Mouse (Mus musculus): ENCODE measurements at regions not wholly inside any gene's neighbourhood (a gene's known extent, or its start where the extent isn't known, plus 50 kb on each side); places are given as distances from the start of the nearest gene placed in this dataset.
"Not testable (repeated sequence)": the region's sequence is repeated elsewhere in the genome, so short reads cannot be mapped to it uniquely, and the experiment has no call there.

DNA sequence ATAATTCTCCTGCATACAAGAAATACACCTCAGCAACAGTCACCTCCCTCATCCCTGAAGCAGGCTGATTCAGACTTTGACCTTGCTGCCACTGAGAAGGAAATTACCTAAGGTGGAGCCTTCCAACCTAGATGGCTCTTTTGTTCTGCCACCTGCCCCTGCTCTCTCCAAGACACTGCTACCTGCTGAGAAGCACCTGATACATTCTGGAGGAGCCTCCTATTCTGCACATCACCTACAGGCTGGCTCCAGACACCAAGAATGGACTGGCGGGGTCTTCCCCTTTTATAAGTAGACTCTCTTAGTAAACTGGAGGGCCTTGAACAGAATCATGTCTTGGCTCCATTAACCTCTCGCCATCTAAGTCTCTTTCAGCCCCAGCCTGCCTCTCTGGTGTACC is 1149.5 kb upstream of the 2610301B20Rik start:
- DNase-seq (ENCODE audit: low read depth, low spot score); H3K36me3 ChIP-seq (ENCODE audit: control insufficient read depth, insufficient read depth, low read length, poor library complexity, severe bottlenecking); H3K27me3 ChIP-seq (ENCODE audit: control insufficient read depth, insufficient read depth, low read length, poor library complexity, severe bottlenecking): not testable (repeated sequence)

- H3K36me3 ChIP-seq (ENCODE audit: control insufficient read depth, insufficient read depth, low read length, poor library complexity, severe bottlenecking), result no peaks in the 10 kb centered on the region
- H3K27me3 ChIP-seq (ENCODE audit: control insufficient read depth, insufficient read depth, low read length, poor library complexity, severe bottlenecking), result no peaks in the 10 kb centered on the region
- DNase-seq (ENCODE audit: low read depth, low spot score), result no peak
Measured at GRCm38 (mm10) chr4:9737691-9738090, 1136.6 kb upstream of the 2610301B20Rik start.

DNA sequence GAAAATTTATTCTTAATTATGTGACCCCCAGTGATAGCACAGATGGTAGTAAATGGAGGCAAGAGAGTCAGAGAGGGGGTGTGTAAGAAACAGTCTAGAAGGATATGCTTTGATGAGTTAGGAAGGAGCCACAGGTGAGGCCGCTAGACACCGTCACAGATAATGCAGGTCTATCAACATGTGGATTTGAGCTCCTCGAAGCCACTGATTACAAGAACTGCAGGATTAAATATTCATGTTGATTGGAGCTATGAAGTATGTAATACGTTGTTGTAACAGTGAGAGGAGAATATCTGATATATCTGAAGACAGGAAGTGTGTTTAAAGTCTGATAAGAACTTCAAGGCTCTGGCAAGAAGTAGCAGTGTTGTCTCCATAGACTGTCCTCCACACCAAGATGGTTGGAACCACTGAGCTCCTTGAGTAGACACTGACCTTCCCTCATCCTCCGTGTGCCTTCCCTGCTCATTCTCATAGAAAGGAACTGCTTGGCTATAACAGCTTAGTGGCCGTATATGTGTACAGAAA is 1126.8 kb upstream of the 2610301B20Rik start:
- Histone ChIP-seq H3K27me3 (ENCODE audit: control insufficient read depth, insufficient read depth, low read length, poor library complexity, severe bottlenecking) (no peaks in the 10 kb centered on the region; the same call in 1 of the 2 replicates), H3K36me3 (ENCODE audit: control insufficient read depth, insufficient read depth, low read length, poor library complexity, severe bottlenecking) (no peaks in the 10 kb centered on the region)
- no peak for DNase-seq (ENCODE audit: low read depth, low spot score)

GRCm38 (mm10) chr4:9748110-9748509 is 1126.2 kb upstream of the 2610301B20Rik start:
- no peak for DNase-seq (ENCODE audit: low read depth, low spot score)
- Histone ChIP-seq H3K27me3 (ENCODE audit: control insufficient read depth, insufficient read depth, low read length, poor library complexity, severe bottlenecking) (no peaks in the 10 kb centered on the region; the same call in 1 of the 2 replicates), H3K36me3 (ENCODE audit: control insufficient read depth, insufficient read depth, low read length, poor library complexity, severe bottlenecking) (no peaks in the 10 kb centered on the region)

GRCm38 (mm10) chr4:9749877-9750276 is 1124.4 kb upstream of the 2610301B20Rik start:
- Histone ChIP-seq H3K36me3 (ENCODE audit: control insufficient read depth, insufficient read depth, low read length, poor library complexity, severe bottlenecking) (no peaks in the 10 kb centered on the region), H3K27me3 (ENCODE audit: control insufficient read depth, insufficient read depth, low read length, poor library complexity, severe bottlenecking) (no peaks in the 10 kb centered on the region; the same call in 1 of the 2 replicates)
- DNase-seq (ENCODE audit: low read depth, low spot score), result no peak

DNA sequence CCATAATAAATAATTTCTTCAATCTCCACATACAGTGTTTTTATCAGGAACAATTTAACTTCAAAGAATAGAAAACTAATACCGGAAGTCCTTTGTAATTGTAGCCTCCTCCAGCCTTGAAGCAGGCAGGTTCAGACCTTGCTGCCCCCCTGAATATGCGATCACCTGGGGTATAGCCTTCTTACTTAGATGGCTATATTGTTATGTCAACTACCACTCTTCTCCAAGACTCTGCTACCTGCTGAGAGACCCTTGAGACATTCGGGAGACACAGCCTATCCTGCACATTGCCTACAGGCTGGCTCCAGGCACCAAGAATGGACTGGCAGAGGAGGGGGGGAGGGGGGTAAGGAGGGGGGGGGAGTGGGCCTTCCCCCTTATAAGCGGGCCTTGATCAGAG is 1123.9 kb upstream of the 2610301B20Rik start:
- no peak for DNase-seq (ENCODE audit: low read depth, low spot score)
- Histone ChIP-seq H3K36me3 (ENCODE audit: control insufficient read depth, insufficient read depth, low read length, poor library complexity, severe bottlenecking) (no peaks in the 10 kb centered on the region), H3K27me3 (ENCODE audit: control insufficient read depth, insufficient read depth, low read length, poor library complexity, severe bottlenecking) (no peaks in the 10 kb centered on the region)

- no peak for DNase-seq (ENCODE audit: low read depth, low spot score)
- H3K27me3 ChIP-seq (ENCODE audit: control insufficient read depth, insufficient read depth, low read length, poor library complexity, severe bottlenecking), result no peaks in the 10 kb centered on the region
- no peaks in the 10 kb centered on the region for H3K36me3 ChIP-seq (ENCODE audit: control insufficient read depth, insufficient read depth, low read length, poor library complexity, severe bottlenecking)
Measured at GRCm38 (mm10) chr4:9763321-9763720, 1111.0 kb upstream of the 2610301B20Rik start.

DNA sequence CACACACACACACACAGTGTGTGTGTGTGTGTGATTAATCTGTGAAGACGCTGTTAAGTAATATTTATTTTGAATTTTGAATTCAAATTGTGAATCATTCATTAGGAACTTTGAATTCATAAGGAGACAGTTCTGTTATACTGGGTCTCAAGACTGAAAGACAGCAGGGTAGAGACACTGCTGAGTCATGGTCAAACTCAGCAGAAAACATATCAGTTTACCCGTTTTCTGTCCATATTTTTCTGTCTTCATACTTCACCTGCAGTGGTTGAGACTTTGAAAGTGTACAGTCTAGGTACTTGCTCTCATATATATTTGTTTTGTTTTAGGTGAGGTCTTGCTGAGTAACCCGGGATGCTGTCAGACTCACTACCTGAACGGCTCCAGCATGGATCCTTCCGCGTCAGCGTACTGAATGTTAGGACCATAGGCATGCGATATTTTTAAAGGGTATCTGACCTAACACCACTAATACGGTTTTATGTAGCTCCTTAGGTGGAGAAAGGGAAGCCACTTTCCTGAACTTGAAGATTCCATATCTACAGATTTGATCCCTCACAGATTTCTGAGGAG is 1104.6 kb upstream of the 2610301B20Rik start:
- no peaks in the 10 kb centered on the region for H3K36me3 ChIP-seq (ENCODE audit: control insufficient read depth, insufficient read depth, low read length, poor library complexity, severe bottlenecking)
- no peaks in the 10 kb centered on the region for H3K27me3 ChIP-seq (ENCODE audit: control insufficient read depth, insufficient read depth, low read length, poor library complexity, severe bottlenecking)
- DNase-seq (ENCODE audit: low read depth, low spot score), result no peak

DNA sequence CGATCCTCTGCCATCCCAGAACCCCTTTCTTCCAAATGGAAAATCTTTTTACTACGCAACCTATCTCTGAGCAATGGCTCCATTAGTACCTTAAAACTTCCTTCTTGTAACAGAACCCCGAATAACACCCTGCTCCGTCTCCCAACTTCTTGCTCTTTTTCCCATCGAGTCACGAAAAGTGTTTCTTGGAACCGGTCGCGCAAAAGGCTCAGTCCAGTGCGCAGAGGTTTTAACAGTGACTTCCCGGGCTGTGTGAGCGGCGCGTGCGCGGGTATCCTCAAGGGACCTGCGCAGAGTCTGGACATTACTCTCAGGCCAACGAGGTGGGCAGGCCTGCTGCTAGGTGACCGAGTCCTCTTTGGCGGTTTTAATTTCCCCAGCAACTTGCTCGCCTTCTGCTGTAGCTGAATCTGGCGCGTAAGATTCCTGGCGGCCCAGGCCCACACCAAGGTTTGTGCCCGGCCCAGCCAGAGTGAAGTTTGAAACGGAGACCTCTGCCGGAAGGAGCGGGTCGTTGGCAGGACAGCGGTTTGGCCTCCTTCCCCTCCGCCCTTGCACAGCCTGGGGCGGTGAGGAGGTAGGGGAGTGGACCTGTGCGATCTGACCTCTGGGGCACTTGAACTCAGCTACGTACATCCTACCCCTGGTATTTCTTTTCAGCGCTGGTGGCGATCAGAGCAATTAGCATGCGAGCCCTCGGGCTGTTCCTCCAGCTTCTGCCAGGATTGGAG is 1103.8 kb upstream of the 2610301B20Rik start:
- Histone ChIP-seq H3K27me3 (ENCODE audit: control insufficient read depth, insufficient read depth, low read length, poor library complexity, severe bottlenecking) (no peaks in the 10 kb centered on the region), H3K36me3 (ENCODE audit: control insufficient read depth, insufficient read depth, low read length, poor library complexity, severe bottlenecking) (no peaks in the 10 kb centered on the region)
- peak; percentile 54 for DNase-seq (ENCODE audit: low read depth, low spot score)

- no peaks in the 10 kb centered on the region for H3K27me3 ChIP-seq (ENCODE audit: control insufficient read depth, insufficient read depth, low read length, poor library complexity, severe bottlenecking)
- DNase-seq (ENCODE audit: low read depth, low spot score), result peak; percentile 63
Measured at GRCm38 (mm10) chr4:9771103-9771474, 1103.2 kb upstream of the 2610301B20Rik start.

DNA sequence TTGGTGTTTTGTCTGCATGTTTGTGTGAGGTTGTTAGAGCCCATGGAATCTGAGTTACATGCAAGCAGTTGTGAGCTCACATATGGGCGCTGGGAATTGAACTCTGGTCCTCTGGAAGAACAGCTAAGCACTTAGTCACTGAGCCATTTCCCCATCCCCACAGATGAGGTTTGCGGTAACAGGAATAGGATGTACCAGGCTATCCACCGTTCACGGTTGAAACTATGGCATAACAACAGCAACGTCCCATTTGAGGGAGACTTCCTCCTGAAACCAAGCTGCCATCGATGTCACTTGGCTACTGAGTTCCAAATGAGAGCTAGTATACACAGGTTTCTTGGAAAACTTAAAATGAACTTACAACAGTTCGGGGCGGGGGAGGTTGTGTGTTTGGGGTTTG is 1095.9 kb upstream of the 2610301B20Rik start:
- H3K36me3 ChIP-seq (ENCODE audit: control insufficient read depth, insufficient read depth, low read length, poor library complexity, severe bottlenecking), result no peaks in the 10 kb centered on the region

More at GRCm38 (mm10) chr4:9771103-9771474, 1103.2 kb upstream of the 2610301B20Rik start:
- no peaks in the 10 kb centered on the region for H3K36me3 ChIP-seq (ENCODE audit: control insufficient read depth, insufficient read depth, low read length, poor library complexity, severe bottlenecking)

GRCm38 (mm10) chr4:9779594-9779993 is 1094.7 kb upstream of the 2610301B20Rik start:
- Histone ChIP-seq H3K27me3 (ENCODE audit: control insufficient read depth, insufficient read depth, low read length, poor library complexity, severe bottlenecking) (no peaks in the 10 kb centered on the region), H3K36me3 (ENCODE audit: control insufficient read depth, insufficient read depth, low read length, poor library complexity, severe bottlenecking) (no peaks in the 10 kb centered on the region)
- no peak for DNase-seq (ENCODE audit: low read depth, low spot score)

More for the DNA sequence above, 1095.9 kb upstream of the 2610301B20Rik start:
- DNase-seq (ENCODE audit: low read depth, low spot score), result no peak
- H3K27me3 ChIP-seq (ENCODE audit: control insufficient read depth, insufficient read depth, low read length, poor library complexity, severe bottlenecking), result no peaks in the 10 kb centered on the region

DNA sequence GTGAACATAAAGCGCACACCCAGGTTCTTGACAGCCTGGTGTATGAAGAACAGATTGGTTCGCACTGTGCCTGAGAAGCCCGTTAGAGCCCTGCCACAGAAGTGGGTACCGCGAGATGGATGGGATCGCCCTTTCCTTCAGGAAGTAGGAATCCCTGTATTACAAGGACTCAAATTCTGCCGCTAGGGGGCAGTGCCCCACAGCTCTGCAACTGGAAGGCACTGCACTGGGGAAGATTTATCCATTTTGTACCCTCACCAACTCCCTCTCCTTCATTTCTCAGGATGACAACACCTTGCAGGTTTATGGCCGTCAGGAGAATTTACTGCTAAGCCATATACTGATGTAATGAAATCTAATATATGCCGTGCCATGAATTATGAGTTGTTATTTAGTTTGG is 1094.1 kb upstream of the 2610301B20Rik start:
- Histone ChIP-seq H3K27me3 (ENCODE audit: control insufficient read depth, insufficient read depth, low read length, poor library complexity, severe bottlenecking) (no peaks in the 10 kb centered on the region), H3K36me3 (ENCODE audit: control insufficient read depth, insufficient read depth, low read length, poor library complexity, severe bottlenecking) (no peaks in the 10 kb centered on the region)
- peak; percentile 39 for DNase-seq (ENCODE audit: low read depth, low spot score)

GRCm38 (mm10) chr4:9781318-9781717 is 1093.0 kb upstream of the 2610301B20Rik start:
- Histone ChIP-seq H3K27me3 (ENCODE audit: control insufficient read depth, insufficient read depth, low read length, poor library complexity, severe bottlenecking) (no peaks in the 10 kb centered on the region), H3K36me3 (ENCODE audit: control insufficient read depth, insufficient read depth, low read length, poor library complexity, severe bottlenecking) (no peaks in the 10 kb centered on the region)
- no peak for DNase-seq (ENCODE audit: low read depth, low spot score)

- DNase-seq (ENCODE audit: low read depth, low spot score), result no peak
- no peaks in the 10 kb centered on the region for H3K36me3 ChIP-seq (ENCODE audit: control insufficient read depth, insufficient read depth, low read length, poor library complexity, severe bottlenecking)
- no peaks in the 10 kb centered on the region for H3K27me3 ChIP-seq (ENCODE audit: control insufficient read depth, insufficient read depth, low read length, poor library complexity, severe bottlenecking)
Measured at GRCm38 (mm10) chr4:9787795-9788365, 1086.4 kb upstream of the 2610301B20Rik start.
